17 mouse cellular contexts compared by ENCODE assay signal in genomic region chr17:74982880-74983279, GRCm38 (mm10).
"Had no signal": no experiment of that assay in that cellular context is flagged by ENCODE, and none has a peak within 500 bp of the region (broad histone marks: within the 10 kb centered on the region; RNA-seq: fewer than 3 reads in every experiment).

No protein-coding gene starts in this region.

- H3K9ac ChIP-seq: liver, embryonic 13.5 days; liver, embryonic 15.5 days; liver, postnatal 0 days; midbrain, embryonic 13.5 days; midbrain, embryonic 15.5 days; neural tube, embryonic 12.5 days; stomach, embryonic 15.5 days had no signal

- H3K4me2 ChIP-seq: liver, embryonic 11.5 days; liver, embryonic 13.5 days; liver, embryonic 15.5 days; midbrain, embryonic 11.5 days; midbrain, embryonic 13.5 days; midbrain, embryonic 15.5 days; neural tube, embryonic 12.5 days; stomach, embryonic 15.5 days had no signal

- H3K9me3 ChIP-seq: liver, embryonic 13.5 days; liver, embryonic 15.5 days; midbrain, embryonic 15.5 days; neural tube, embryonic 12.5 days; stomach, embryonic 15.5 days had no signal

- H3K27me3 ChIP-seq: liver, embryonic 13.5 days; liver, embryonic 15.5 days; midbrain, embryonic 13.5 days; midbrain, embryonic 15.5 days; neural tube, embryonic 12.5 days; stomach, embryonic 15.5 days had no signal

- H3K4me3 ChIP-seq: liver, embryonic 13.5 days; liver, embryonic 15.5 days; megakaryocyte, embryonic 14.5 days; midbrain, embryonic 13.5 days; midbrain, embryonic 15.5 days; neural tube, embryonic 12.5 days; stomach, embryonic 15.5 days had no signal

- H3K27ac ChIP-seq: liver, embryonic 13.5 days; liver, embryonic 15.5 days; macrophage; midbrain, embryonic 13.5 days; midbrain, embryonic 15.5 days; neural tube, embryonic 12.5 days; stomach, embryonic 15.5 days; stomach, postnatal 0 days had no signal

- DNase-seq: liver, embryonic 13.5 days; liver, postnatal 0 days; lung, postnatal 10 days; right cerebral cortex, postnatal 14 days; thymus, adult 2 months; thymus, postnatal 25 days; thymus, postnatal 4 days had no signal

- H3K36me3 ChIP-seq: liver, embryonic 13.5 days; liver, embryonic 15.5 days; midbrain, embryonic 13.5 days; midbrain, embryonic 15.5 days; neural tube, embryonic 12.5 days; stomach, embryonic 15.5 days had no signal

- ATAC-seq: liver, postnatal 0 days; midbrain, embryonic 13.5 days; midbrain, embryonic 15.5 days had no signal

- H3K4me1 ChIP-seq: liver, embryonic 13.5 days; liver, embryonic 15.5 days; midbrain, embryonic 13.5 days; midbrain, embryonic 15.5 days; neural tube, embryonic 12.5 days; stomach, embryonic 15.5 days had no signal
